Mouse (Mus musculus): ENCODE measurements around the gene Slc47a2. TPM values are rescaled to one million over a fixed set of nuclear protein-coding genes. Genes with fewer than 3 reads are reported as not detected.

Slc47a2 gene
- polyA plus RNA-seq, 1 experiment from 2014 or later, result not detected

DNA sequence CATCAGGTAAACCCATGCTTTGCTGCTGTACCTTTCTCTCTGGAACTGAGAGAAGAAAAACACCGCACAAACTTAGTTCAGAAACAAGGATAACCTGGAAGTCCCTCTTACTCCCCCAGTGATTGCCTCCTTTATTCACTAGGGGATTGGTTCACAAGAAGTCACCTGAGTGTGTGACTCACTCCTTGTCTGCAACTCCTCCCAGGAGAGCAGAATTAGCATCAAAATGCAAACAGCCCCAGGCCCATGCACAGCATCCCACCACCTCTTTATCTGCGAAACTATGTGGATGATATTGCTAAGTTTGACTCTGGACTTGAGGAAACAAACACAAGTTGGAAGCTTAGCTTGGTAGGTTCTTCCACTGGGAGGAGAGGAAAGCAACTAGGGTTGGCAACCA, 45.3 kb downstream of the Slc47a2 start:
- peaks cover 42% of the 10 kb centered on the region for H3K4me1 ChIP-seq
- no peaks in the 10 kb centered on the region for H3K36me3 ChIP-seq
- WGBS, result 80% methylated on average over 2 of the region's 2 CpGs
- H3K27ac ChIP-seq (replicated peaks), result no peak overlapping the region
- H3K9me3 ChIP-seq (replicated peaks), result no peaks in the 10 kb centered on the region; the same call in 1 of the 2 replicates
- H3K4me3 ChIP-seq, result no peak overlapping the region
- H3K27me3 ChIP-seq (ENCODE audit: low read depth, poor library complexity, severe bottlenecking), result no peaks in the 10 kb centered on the region
- no peak for DNase-seq (ENCODE audit: low spot score)

DNA sequence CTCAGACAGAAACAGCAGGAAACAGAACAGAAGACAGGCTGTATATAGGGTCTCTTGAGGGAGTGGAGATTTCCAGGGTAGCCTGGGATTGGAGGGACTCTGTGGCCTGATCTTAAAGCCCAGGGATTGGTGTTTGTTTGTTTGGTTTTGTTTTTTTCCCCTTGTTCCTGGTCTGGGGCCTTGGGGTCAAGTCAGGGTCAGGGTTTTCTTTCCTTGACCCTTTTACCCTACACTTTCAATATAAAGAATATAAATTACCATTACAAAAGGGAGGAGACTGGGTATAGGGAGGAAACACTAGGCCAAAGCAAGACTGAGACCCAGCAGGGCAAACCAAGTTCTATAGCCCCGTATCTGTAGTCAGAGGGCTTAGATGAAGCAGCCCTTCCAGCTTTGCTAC, 46.1 kb downstream of the Slc47a2 start:
- Histone ChIP-seq H3K27me3 (ENCODE audit: low read depth, poor library complexity, severe bottlenecking) (no peaks in the 10 kb centered on the region), H3K36me3 (no peaks in the 10 kb centered on the region), H3K27ac (replicated peaks) (no peak overlapping the region), H3K4me1 (peaks cover 36% of the 10 kb centered on the region), H3K4me3 (no peak overlapping the region), H3K9me3 (replicated peaks) (no peaks in the 10 kb centered on the region; the same call in 1 of the 2 replicates)
- WGBS, result 25% methylated on average over 1 of the region's 1 CpGs
- peak; percentile 17 for DNase-seq (ENCODE audit: low spot score)

DNA sequence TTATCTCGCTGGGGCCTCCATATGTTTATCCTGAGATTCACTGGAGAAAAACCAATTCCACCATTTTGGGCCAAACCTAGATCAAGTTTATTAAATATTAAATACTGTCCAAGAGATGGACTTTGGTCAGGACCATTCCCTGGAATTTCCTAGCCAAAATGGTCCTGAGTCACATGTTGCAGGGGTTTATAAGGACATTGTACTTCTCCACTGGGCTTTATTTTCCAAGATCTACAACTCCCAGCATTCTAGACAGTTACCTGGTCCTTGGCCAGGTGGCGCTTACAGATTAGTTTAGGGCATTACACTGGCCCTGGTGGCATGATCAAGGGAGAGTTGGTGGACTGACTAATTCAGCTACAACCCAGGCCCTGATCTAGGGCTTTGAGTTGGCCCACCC, 47.1 kb downstream of the Slc47a2 start:
- Histone ChIP-seq H3K36me3 (no peaks in the 10 kb centered on the region), H3K9me3 (replicated peaks) (no peaks in the 10 kb centered on the region; the same call in 1 of the 2 replicates), H3K27me3 (ENCODE audit: low read depth, poor library complexity, severe bottlenecking) (no peaks in the 10 kb centered on the region), H3K4me1 (peaks cover 29% of the 10 kb centered on the region), H3K4me3 (no peak overlapping the region), H3K27ac (replicated peaks) (no peak overlapping the region)
- 87% methylated on average over 2 of the region's 2 CpGs for WGBS
- no peak for DNase-seq (ENCODE audit: low spot score)

DNA sequence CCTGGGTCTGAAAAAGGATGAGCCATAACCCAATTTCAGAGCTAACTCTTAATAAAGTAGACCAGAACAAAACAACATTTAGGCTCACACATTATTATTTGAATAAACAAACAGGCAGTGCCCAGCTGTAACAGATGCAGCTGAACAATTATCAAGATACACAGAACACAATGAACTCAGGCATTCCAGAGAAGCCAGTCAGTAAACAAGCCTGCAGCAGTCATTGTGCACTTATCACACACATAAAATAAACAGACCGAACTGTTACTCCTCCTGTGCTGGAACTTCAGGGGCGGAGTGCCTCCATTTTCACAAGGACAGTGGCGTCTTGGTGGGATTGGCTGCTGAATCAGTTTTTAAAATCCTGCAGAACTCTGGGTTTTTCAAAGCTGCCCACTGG, 48.2 kb downstream of the Slc47a2 start:
- WGBS, result 92% methylated on average over 3 of the region's 3 CpGs
- no peaks in the 10 kb centered on the region for H3K27me3 ChIP-seq (ENCODE audit: low read depth, poor library complexity, severe bottlenecking)
- peaks cover 23% of the 10 kb centered on the region for H3K4me1 ChIP-seq
- H3K4me3 ChIP-seq, result no peak overlapping the region
- H3K27ac ChIP-seq (replicated peaks), result no peak overlapping the region
- no peak for DNase-seq (ENCODE audit: low spot score)
- no peaks in the 10 kb centered on the region; the same call in 1 of the 2 replicates for H3K9me3 ChIP-seq (replicated peaks)
- no peaks in the 10 kb centered on the region for H3K36me3 ChIP-seq

DNA sequence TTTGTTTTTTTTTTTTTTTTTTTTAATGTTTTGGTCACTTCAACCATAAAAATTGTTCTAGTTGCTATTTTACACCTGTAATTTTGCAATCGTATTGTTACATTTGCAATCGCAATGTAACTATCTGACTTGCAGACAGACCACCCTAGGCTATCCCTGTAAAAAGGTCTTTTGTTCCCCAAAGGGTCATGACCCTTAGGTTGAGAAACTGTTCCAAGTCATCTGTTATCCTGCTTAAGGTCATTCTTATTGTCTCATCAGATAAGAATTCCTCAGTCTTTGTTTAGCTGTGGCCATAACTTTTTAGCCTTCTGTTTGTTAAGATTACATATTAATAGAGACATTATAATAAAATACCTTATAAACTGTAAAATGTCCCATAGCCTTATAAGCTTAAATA, 49.4 kb downstream of the Slc47a2 start:
- no peak overlapping the region for H3K27ac ChIP-seq (replicated peaks)
- no peaks in the 10 kb centered on the region; the same call in 1 of the 2 replicates for H3K9me3 ChIP-seq (replicated peaks)
- H3K27me3 ChIP-seq (ENCODE audit: low read depth, poor library complexity, severe bottlenecking), result no peaks in the 10 kb centered on the region
- DNase-seq (ENCODE audit: low spot score), result no peak
- no peak overlapping the region for H3K4me3 ChIP-seq
- H3K4me1 ChIP-seq, result peaks cover 23% of the 10 kb centered on the region
- WGBS, result 61% methylated on average over 2 of the region's 2 CpGs
- no peaks in the 10 kb centered on the region for H3K36me3 ChIP-seq

DNA sequence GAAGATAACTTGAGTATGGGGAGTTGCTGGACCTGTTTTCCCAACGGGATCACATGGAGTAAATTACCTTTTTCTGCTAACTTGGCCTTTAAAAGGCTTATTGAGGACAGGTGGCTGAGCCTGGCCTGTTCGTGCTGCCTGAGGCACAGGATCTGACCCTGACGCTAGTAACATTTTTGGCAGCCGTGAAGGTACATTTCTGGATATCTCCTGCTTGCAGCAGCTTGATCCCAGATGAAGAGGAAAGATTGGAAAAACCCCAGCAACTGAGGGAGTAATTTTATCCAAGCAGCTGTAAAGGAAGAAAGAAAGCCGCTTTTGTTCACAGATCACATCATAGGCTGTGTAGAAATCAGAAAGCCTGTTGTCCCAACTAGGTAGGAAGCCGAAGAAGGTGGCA, 58.3 kb downstream of the Slc47a2 start:
- H3K27me3 ChIP-seq (ENCODE audit: low read depth, poor library complexity, severe bottlenecking), result no peaks in the 10 kb centered on the region
- 82% methylated on average over 6 of the region's 6 CpGs for WGBS
- no peak for DNase-seq (ENCODE audit: low spot score)
- no peak overlapping the region for H3K4me3 ChIP-seq
- H3K27ac ChIP-seq (replicated peaks), result no peak overlapping the region
- no peaks in the 10 kb centered on the region for H3K9me3 ChIP-seq (replicated peaks)
- H3K36me3 ChIP-seq, result no peaks in the 10 kb centered on the region
- H3K4me1 ChIP-seq, result no peaks in the 10 kb centered on the region

DNA sequence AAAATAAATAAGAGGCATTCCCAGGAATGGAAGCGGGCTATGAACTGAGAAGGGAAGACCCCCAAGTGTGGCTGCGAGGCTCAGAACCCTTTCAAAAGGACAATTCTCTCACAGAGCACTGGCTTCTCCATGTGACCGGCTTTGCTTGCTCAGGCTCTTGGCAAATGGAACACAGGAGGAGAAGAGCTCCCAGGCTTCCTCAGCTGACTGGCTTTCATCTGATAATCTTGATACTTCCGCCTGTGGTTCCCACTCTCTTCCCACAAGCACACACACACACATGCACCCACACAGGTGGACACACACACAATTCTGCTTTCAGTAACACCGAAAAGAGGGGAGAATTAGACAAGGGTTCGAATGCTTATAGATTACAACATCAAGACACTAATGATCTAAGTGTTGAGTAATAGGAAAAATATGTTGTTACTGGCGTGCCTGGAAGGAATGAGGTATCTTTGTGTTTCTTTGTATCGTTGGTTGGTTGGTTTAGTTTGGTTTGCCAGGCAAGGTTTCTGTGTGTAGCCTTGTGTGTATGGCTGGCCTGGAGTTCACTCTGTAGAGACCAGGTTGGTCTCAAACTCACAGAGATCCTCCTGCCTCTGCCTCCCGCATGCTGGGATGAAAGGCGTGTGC, 59.1 kb downstream of the Slc47a2 start:
- Histone ChIP-seq H3K4me1 (no peaks in the 10 kb centered on the region), H3K9me3 (replicated peaks) (no peaks in the 10 kb centered on the region), H3K4me3 (no peak overlapping the region), H3K27ac (replicated peaks) (no peak overlapping the region), H3K36me3 (no peaks in the 10 kb centered on the region), H3K27me3 (ENCODE audit: low read depth, poor library complexity, severe bottlenecking) (no peaks in the 10 kb centered on the region)
- WGBS, result 86% methylated on average over 10 of the region's 10 CpGs
- no peak for DNase-seq (ENCODE audit: low spot score)

DNA sequence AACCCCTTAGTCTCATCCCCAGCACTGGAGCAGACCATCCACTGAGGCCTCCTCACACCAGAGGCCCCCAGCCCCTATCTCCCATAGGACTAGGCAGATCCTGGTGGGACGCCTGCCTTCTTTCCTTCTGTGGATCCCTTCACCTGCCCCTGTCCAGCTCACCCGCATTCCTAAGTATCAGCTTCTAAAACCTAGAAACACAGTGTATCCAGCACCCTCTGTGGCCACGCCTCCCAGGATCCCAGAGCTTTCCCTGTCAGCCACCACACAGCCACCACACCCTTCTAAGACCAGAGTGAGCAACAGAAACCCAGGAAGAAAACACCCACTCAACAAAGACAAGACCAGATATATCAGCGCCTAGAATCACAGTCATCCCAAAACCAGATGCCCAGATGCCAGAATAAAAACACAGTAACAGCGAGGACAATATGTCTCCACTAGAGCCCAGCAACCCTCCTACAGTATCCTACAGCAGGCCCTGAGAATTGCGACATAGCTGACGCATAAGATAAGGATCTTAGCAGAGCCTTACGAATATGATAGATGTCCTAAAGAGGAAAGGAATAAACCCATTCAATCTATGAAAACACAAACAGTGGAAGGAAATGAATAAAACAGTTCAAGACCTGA, 64.1 kb downstream of the Slc47a2 start:
- no peak for DNase-seq (ENCODE audit: low spot score)
- no peak overlapping the region for H3K27ac ChIP-seq (replicated peaks)
- 86% methylated on average over 8 of the region's 8 CpGs for WGBS
- no peak overlapping the region for H3K4me3 ChIP-seq
- H3K36me3 ChIP-seq, result no peaks in the 10 kb centered on the region
- H3K27me3 ChIP-seq (ENCODE audit: low read depth, poor library complexity, severe bottlenecking), result no peaks in the 10 kb centered on the region
- H3K4me1 ChIP-seq, result peaks cover 6% of the 10 kb centered on the region
- H3K9me3 ChIP-seq (replicated peaks), result no peaks in the 10 kb centered on the region

DNA sequence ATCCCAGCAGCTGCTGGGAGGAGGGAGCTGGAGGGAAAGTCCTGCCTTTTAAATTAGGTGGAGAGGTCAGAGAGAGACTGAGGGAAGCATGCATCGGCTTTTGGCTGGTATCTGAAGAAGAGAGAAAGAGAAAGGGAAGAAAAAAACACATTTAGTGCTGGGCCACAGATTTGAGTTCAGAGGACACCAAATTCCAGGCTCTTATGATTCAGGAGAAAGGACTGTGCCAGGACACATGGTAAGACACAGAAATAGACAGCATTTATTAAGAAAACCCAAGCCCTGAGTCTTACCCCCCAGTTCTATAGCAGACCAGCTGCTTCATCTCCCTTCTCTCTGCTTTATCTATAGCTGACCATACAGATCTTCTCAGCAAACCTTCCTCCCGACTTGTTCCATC, 64.7 kb downstream of the Slc47a2 start:
- H3K27me3 ChIP-seq (ENCODE audit: low read depth, poor library complexity, severe bottlenecking), result no peaks in the 10 kb centered on the region
- 91% methylated on average over 2 of the region's 2 CpGs for WGBS

DNA sequence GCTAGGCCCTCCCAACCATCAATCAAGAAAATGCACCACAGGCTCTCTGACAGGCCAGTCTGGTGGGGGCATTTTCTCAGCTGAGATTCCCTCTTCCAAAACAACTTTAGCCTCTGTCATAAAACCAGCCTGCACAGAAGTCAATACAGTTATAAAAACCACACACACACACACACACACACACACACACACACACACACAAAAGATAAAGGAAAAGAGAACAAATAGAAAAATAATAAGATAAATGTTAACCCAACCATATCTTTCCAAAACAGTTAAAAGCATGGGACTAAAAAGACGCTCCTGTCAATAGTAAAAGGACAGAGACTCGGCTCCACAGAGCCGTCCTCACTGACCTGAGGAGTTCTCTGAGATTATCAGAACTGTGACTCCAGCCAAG, 66.2 kb downstream of the Slc47a2 start:
- no peak for DNase-seq (ENCODE audit: low spot score)
- no peak overlapping the region for H3K4me3 ChIP-seq
- H3K36me3 ChIP-seq, result no peaks in the 10 kb centered on the region
- 77% methylated on average over 3 of the region's 3 CpGs for WGBS
- no peak overlapping the region for H3K27ac ChIP-seq (replicated peaks)
- no peaks in the 10 kb centered on the region for H3K27me3 ChIP-seq (ENCODE audit: low read depth, poor library complexity, severe bottlenecking)
- H3K4me1 ChIP-seq, result peaks cover 6% of the 10 kb centered on the region
- H3K9me3 ChIP-seq (replicated peaks), result no peaks in the 10 kb centered on the region

More for the DNA sequence above, 64.7 kb downstream of the Slc47a2 start:
- Histone ChIP-seq H3K9me3 (replicated peaks) (no peaks in the 10 kb centered on the region), H3K27ac (replicated peaks) (no peak overlapping the region), H3K36me3 (no peaks in the 10 kb centered on the region), H3K4me3 (no peak overlapping the region), H3K4me1 (peaks cover 6% of the 10 kb centered on the region)
- no peak for DNase-seq (ENCODE audit: low spot score)

DNA sequence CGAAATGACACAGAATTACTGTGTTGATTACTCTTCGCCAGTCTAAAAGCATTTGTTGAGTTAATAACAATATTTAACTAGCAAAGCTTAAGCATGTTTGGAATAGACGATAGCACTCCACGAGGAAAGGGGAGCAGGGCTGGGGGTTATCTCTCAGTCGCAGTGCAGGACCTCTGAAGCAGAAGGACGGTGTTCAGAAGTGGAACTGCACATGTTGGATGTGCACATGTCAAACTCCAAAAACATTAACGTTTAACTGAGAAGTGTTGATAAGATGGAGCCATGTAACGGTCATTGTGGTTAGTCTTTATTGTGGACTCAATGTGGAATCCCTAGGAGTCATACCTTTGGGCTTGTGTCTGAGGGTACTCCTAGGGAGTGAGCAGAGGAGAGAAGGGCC, 67.6 kb downstream of the Slc47a2 start:
- WGBS, result 84% methylated on average over 8 of the region's 8 CpGs
- Histone ChIP-seq H3K9me3 (replicated peaks) (no peaks in the 10 kb centered on the region), H3K4me3 (no peak overlapping the region), H3K4me1 (peaks cover 6% of the 10 kb centered on the region), H3K36me3 (no peaks in the 10 kb centered on the region), H3K27me3 (ENCODE audit: low read depth, poor library complexity, severe bottlenecking) (no peaks in the 10 kb centered on the region), H3K27ac (replicated peaks) (no peak overlapping the region)
- DNase-seq (ENCODE audit: low spot score), result no peak

DNA sequence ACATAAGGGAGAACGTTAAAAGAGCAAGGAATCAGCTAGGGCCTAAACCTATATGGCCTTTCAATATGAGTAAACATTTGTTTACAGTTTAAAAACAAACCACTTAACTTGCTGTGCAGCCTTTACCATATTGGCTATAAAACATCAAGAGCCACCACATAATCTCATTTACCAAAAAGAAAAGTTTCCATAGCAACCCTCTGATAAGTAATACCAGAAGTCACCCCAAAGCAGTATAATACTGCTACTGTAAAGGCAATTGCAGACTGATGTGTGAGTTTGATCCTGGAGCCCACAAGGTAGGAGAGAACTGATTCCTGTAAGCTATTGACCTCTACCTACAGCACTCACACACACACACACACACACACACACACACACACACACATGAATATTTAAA, 68.2 kb downstream of the Slc47a2 start:
- Histone ChIP-seq H3K4me1 (peaks cover 6% of the 10 kb centered on the region), H3K4me3 (no peak overlapping the region), H3K9me3 (replicated peaks) (no peaks in the 10 kb centered on the region), H3K27me3 (ENCODE audit: low read depth, poor library complexity, severe bottlenecking) (peaks cover 4% of the 10 kb centered on the region), H3K36me3 (no peaks in the 10 kb centered on the region), H3K27ac (replicated peaks) (no peak overlapping the region)
- 89% methylated on average over 1 of the region's 1 CpGs for WGBS
- DNase-seq (ENCODE audit: low spot score), result no peak

DNA sequence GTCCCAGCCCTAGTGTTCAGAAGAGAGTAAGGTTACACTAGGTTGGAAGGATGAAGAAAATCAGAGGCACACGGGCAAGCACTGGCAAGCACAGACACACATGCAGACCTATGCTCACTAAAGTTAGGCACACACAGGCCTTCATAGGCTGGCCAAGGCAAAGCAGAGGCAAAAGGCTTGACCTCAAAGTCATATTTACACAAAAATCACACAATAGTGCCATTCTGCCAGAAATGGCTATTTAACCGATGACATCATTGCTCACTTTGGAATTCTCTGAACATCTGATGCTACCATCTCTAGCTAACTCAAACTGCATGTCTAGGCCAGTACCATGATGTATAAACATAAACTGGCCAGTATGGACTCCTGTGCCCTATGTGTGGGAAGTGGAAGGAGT, 68.7 kb downstream of the Slc47a2 start:
- Histone ChIP-seq H3K27me3 (ENCODE audit: low read depth, poor library complexity, severe bottlenecking) (peaks cover 8% of the 10 kb centered on the region), H3K4me3 (no peak overlapping the region), H3K9me3 (replicated peaks) (no peaks in the 10 kb centered on the region), H3K27ac (replicated peaks) (no peak overlapping the region), H3K4me1 (peaks cover 6% of the 10 kb centered on the region), H3K36me3 (no peaks in the 10 kb centered on the region)
- no peak for DNase-seq (ENCODE audit: low spot score)
- WGBS, result 99% methylated on average over 2 of the region's 2 CpGs
